Mouse (Mus musculus): ENCODE data around the gene Entpd1.

DNA sequence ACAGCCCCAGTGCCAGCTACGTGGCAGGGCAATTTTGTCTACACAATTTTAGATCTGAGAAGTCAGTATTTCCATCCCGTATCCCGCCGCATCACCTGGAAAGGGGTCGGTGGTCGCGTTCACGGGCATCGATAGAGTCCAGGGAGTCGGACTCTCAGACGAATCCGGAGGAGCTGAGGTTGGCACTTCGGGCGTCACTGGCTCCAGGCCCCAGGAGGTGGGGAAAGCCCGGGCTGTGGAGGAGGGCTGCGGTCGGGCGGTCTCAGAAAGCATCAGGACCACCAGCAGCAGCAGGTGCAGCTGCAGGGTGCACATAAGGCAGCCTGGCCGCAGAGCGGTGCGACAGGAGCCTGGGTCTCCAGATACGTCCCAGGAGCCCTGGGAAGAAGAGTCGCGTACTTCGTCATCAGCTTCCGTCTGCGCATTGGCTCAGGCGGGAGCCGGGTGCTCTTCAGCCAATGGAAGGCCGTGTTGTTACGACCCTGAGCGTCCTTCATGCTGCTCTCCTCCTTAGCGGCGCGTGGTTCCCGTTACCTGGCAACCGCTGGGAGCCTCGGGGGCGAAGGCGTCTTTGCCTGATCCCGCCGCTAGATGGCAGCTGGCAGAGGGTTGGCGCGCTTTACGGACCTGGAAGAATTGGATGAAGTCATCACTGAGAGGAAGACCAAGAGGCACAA lies at the start of gene Entpd1, which contains the start of gene Tctn3:
- TF ChIP-seq CTCF (IDR thresholded peaks at IDR 0.05; ENCODE audit: low read depth) (peak; percentile 99), EP300 (IDR thresholded peaks at IDR 0.05; ENCODE audit: low read depth) (no peak)

Measured in liver, postnatal 0 days (tissue).